Mouse (Mus musculus) left cerebral cortex, adult 8-10 months (tissue): Measurements from ENCODE around the gene St14. TPM values are rescaled to one million over a fixed set of nuclear protein-coding genes. Genes with fewer than 3 reads are reported as not detected.
"Not testable (repeated sequence)": the region's sequence is repeated elsewhere in the genome, so short reads cannot be mapped to it uniquely, and the experiment has no call there.

Experiments
- DNase-seq, 2 experiments: peaks; one replicate each; pipeline ENCODE4 v3.0.0; 2022; ENCODE audit warnings: low spot score in 2 of 2
- total RNA-seq, 4 experiments: library from RNA; stranded (reverse); gene quantifications; 2 replicates each; pipeline ENCODE4 v1.2.4; 2022

Gene St14
- 1 to 10 TPM in 3 of 4 experiments, under 1 TPM in 1; 0.96 to 9.2 (median 4.0) TPM for total RNA-seq

GRCm38 (mm10) chr9:31131205-31131968 lies at the start of gene St14:
Gene St14 (minus strand): TSS chr9:31131853.
- DNase-seq, result no peak

- DNase-seq, result no peak
Observed at GRCm38 (mm10) chr9:31177692-31178091, 46.0 kb upstream of the St14 start.

- peak; percentile 76 to 87 for DNase-seq
Observed at GRCm38 (mm10) chr9:31176379-31177130, 44.9 kb upstream of the St14 start.

GRCm38 (mm10) chr9:31175978-31176377 lies 44.3 kb upstream of the St14 start:
- DNase-seq, result peak in 1 of 2 experiments; percentile 15

GRCm38 (mm10) chr9:31175346-31175745 lies 43.7 kb upstream of the St14 start:
- no peak for DNase-seq

- DNase-seq, result no peak
Observed at GRCm38 (mm10) chr9:31168356-31169093, 36.9 kb upstream of the St14 start.

GRCm38 (mm10) chr9:31167305-31167704 lies 35.7 kb upstream of the St14 start:
- no peak for DNase-seq

GRCm38 (mm10) chr9:31165505-31165904 lies 33.9 kb upstream of the St14 start:
- not testable (repeated sequence) for DNase-seq

- no peak for DNase-seq
Observed at GRCm38 (mm10) chr9:31163327-31163726, 31.7 kb upstream of the St14 start.

GRCm38 (mm10) chr9:31162911-31163310 lies 31.3 kb upstream of the St14 start:
- no peak for DNase-seq

GRCm38 (mm10) chr9:31159910-31160309 lies 28.3 kb upstream of the St14 start:
- DNase-seq, result no peak

GRCm38 (mm10) chr9:31156594-31156993 lies 24.9 kb upstream of the St14 start:
- DNase-seq, result no peak

- DNase-seq, result no peak
Observed at GRCm38 (mm10) chr9:31151050-31151449, 19.4 kb upstream of the St14 start.

- DNase-seq, result no peak
Observed at GRCm38 (mm10) chr9:31148135-31148534, 16.5 kb upstream of the St14 start.

GRCm38 (mm10) chr9:31145272-31145925 lies 13.7 kb upstream of the St14 start:
- DNase-seq, result no peak

GRCm38 (mm10) chr9:31142924-31143323 lies 11.3 kb upstream of the St14 start:
- no peak for DNase-seq

GRCm38 (mm10) chr9:31133131-31133530 lies 1.5 kb upstream of the St14 start:
- no peak for DNase-seq

- DNase-seq, result no peak
Observed at GRCm38 (mm10) chr9:31130357-31131204, 1.1 kb downstream of the St14 start.

GRCm38 (mm10) chr9:31129956-31130355 lies 1.7 kb downstream of the St14 start:
- no peak for DNase-seq

GRCm38 (mm10) chr9:31127876-31128465 lies 3.7 kb downstream of the St14 start:
- DNase-seq, result no peak
